Mouse (Mus musculus): Measurements from ENCODE around the gene Tmem128. TPM values are rescaled to one million over a fixed set of nuclear protein-coding genes. Genes with fewer than 3 reads are reported as not detected.

Tmem128 gene
- polyA plus RNA-seq, 1 experiment, result 18.9 TPM

DNA sequence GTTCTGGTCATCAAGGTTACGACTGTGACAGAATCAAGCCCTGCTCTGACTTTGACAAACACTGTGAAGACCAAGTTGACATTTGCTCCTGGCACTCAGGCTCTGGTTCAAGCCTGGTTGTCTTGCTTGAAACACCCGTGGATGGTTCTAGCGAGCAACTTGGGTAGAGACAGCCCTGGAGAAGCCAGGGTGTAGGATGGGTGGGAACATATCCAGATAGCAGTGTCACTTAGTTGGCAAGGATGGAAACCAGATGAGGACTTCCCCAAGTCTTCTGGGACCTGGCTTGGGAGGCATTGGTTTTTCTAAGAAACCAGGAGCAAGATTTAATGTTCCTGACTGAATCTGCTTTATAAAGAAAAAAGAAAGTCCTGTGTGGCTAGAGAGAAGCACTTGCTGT lies 11.0 kb downstream of the Tmem128 start:
- H3K27ac ChIP-seq (ENCODE audit: control insufficient read depth, insufficient read depth, low read depth, low read length, poor library complexity), result no peak overlapping the region
- TF ChIP-seq CTCF (IDR thresholded peaks at IDR 0.05; ENCODE audit: control insufficient read depth, insufficient read depth, low read length), result no peak
- TF ChIP-seq POLR2A (IDR thresholded peaks at IDR 0.05; ENCODE audit: borderline replicate concordance, control insufficient read depth, low read depth, low read length), result no peak
- no peaks in the 10 kb centered on the region; the same call in 1 of the 2 replicates for H3K4me1 ChIP-seq (ENCODE audit: control insufficient read depth, insufficient read depth, low read length)
- 80% methylated on average over 3 of the region's 3 CpGs for WGBS
- H3K4me3 ChIP-seq (replicated peaks; ENCODE audit: control insufficient read depth, low read depth, low read length), result no peak overlapping the region

DNA sequence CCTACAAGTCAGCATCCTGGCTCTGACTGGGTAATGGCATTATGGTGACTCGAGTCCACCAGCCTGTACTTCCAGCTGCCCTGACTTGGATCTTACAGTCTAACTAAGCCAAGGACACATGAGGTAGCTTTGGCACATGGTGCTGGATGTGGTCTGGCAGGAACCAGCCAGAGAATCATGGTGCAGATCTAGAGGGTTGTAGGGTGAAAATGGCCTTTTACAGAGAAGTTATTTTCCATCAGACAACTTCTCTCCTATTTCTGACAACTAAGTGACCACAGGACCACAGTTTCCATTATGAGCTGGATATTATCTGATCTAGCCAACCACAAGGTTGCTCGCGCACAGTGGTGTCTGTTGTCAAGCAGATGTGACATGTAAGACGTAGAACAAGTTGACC lies 13.8 kb downstream of the Tmem128 start:
- 44% methylated on average over 4 of the region's 4 CpGs for WGBS
- TF ChIP-seq CTCF (IDR thresholded peaks at IDR 0.05; ENCODE audit: control insufficient read depth, insufficient read depth, low read length) (no peak), POLR2A (IDR thresholded peaks at IDR 0.05; ENCODE audit: borderline replicate concordance, control insufficient read depth, low read depth, low read length) (no peak)
- Histone ChIP-seq H3K27ac (ENCODE audit: control insufficient read depth, insufficient read depth, low read depth, low read length, poor library complexity) (no peak overlapping the region), H3K4me3 (replicated peaks; ENCODE audit: control insufficient read depth, low read depth, low read length) (no peak overlapping the region), H3K4me1 (ENCODE audit: control insufficient read depth, insufficient read depth, low read length) (no peaks in the 10 kb centered on the region; the same call in 1 of the 2 replicates)

DNA sequence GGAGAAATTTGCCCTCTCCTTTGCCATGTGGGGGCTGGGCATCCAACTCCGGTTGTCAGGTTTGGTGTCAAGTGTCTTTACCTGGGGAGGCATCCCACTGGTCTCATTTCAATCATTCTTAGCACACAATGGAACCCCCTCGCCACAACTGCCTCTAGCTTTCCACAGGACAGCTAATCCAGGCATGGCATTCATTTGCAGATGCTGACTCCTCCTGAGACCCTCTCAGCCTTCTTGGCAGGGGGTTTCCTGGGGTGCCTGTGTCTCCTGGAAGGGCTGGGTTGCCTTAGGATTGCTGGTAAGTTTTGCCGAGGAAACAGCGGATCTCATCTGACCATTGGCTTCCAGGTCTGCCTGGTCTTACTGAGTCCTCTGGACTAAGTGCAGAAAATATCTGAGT lies 15.8 kb downstream of the Tmem128 start, which contains the start of gene Otop1:
Gene Otop1 (plus strand): TSS at position 202 of the 400 bp plus-strand sequence.
- TF ChIP-seq POLR2A (IDR thresholded peaks at IDR 0.05; ENCODE audit: borderline replicate concordance, control insufficient read depth, low read depth, low read length) (no peak), CTCF (IDR thresholded peaks at IDR 0.05; ENCODE audit: control insufficient read depth, insufficient read depth, low read length) (no peak)
- 27% methylated on average over 4 of the region's 4 CpGs for WGBS
- no peak within 1 kb of the TSS for H3K27ac ChIP-seq (ENCODE audit: control insufficient read depth, insufficient read depth, low read depth, low read length, poor library complexity)
- H3K4me1 ChIP-seq (ENCODE audit: control insufficient read depth, insufficient read depth, low read length), result no peaks in the 10 kb centered on the region; the same call in 1 of the 2 replicates
- no peak within 1 kb of the TSS for H3K4me3 ChIP-seq (replicated peaks; ENCODE audit: control insufficient read depth, low read depth, low read length)

DNA sequence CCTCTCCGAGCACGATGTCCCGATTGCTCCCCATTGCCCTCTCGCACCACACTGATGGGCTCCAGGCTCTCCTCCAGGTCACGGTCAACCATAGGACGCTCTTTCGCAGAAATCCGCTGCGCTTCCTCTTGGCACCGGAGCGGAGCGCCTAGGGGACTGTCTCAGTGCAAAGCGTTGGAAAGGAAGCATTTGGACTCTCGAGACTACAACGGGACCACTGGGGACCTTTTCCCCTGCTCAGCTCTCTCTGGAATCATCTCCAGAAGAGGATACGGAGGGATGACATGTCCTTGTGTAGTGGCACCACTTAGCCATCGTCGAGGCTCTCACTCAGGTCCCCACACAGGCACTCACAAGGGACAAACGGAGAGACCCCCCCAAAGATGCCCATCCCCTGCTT lies 16.5 kb downstream of the Tmem128 start:
- 4% methylated on average over 19 of the region's 19 CpGs for WGBS
- Histone ChIP-seq H3K4me3 (replicated peaks; ENCODE audit: control insufficient read depth, low read depth, low read length) (no peak overlapping the region), H3K27ac (ENCODE audit: control insufficient read depth, insufficient read depth, low read depth, low read length, poor library complexity) (no peak overlapping the region), H3K4me1 (ENCODE audit: control insufficient read depth, insufficient read depth, low read length) (no peaks in the 10 kb centered on the region; the same call in 1 of the 2 replicates)
- no peak for TF ChIP-seq CTCF (IDR thresholded peaks at IDR 0.05; ENCODE audit: control insufficient read depth, insufficient read depth, low read length)
- no peak for TF ChIP-seq POLR2A (IDR thresholded peaks at IDR 0.05; ENCODE audit: borderline replicate concordance, control insufficient read depth, low read depth, low read length)

DNA sequence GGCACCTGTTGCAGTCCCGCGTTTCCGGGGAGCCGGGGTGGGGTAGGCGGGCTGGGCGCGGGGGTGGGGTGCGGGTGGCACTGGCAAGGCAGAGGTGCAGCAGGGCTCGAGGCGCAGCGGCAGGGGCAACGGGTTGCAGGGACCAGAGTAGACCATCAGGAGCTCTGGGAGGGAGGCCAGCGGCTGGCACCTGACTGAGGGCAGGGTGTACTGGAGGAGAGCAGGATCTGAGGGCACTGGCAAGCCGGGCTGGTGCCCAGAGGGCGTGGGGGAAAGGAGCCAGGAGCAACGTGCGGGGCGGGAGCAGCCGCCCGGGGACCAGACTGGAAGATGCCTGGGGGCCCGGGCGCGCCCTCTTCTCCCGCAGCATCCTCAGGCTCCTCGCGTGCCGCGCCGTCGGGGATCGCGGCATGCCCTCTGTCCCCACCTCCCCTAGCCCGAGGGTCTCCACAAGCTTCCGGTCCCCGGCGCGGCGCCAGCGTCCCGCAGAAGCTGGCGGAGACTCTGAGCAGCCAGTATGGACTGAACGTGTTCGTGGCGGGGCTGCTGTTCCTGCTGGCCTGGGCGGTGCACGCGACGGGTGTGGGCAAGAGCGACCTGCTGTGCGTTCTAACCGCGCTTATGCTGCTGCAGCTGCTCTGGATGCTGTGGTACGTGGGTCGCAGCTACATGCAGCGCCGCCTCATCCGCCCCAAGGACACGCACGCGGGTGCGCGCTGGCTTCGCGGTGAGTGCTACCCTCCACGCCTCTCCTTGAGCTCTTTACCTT lies 17.3 kb downstream of the Tmem128 start:
- TF ChIP-seq CTCF (IDR thresholded peaks at IDR 0.05; ENCODE audit: control insufficient read depth, insufficient read depth, low read length) (no peak), POLR2A (IDR thresholded peaks at IDR 0.05; ENCODE audit: borderline replicate concordance, control insufficient read depth, low read depth, low read length) (no peak)
- 5% methylated on average over 65 of the region's 65 CpGs for WGBS
- Histone ChIP-seq H3K4me3 (replicated peaks; ENCODE audit: control insufficient read depth, low read depth, low read length) (no peak overlapping the region), H3K4me1 (ENCODE audit: control insufficient read depth, insufficient read depth, low read length) (no peaks in the 10 kb centered on the region; the same call in 1 of the 2 replicates), H3K27ac (ENCODE audit: control insufficient read depth, insufficient read depth, low read depth, low read length, poor library complexity) (no peak overlapping the region)

DNA sequence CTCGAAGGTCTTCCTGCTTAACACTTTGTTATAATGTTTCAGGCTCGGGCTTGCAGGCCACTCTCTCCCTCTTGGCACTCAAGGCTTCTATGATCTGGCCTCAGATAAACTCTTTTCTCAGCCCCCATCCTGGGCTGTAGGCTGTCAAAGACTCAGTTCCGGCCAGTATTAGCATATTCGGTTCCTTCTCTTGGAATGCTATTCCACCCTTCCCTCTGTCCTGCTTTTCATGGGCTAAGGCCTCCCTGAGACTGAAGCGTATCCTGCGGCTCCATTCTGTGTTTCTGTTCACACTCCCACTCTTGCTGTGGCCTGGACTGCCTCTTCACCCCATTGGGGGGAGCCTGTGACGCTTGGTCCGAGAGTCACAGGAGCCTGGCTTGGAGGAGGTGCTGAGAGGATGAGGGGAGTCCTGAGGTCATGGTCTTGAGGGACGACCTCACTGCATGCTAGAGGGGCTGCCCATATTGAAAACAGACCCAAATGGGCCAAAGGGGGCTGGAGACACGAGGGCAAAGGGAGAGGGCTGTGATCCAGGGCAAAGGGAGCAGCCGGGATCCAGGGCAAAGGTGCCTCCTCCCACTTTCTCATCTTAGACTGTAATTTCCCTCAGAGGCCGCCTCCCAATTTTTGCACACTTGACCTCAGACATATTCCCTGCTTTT lies 18.1 kb downstream of the Tmem128 start:
- WGBS, result 25% methylated on average over 12 of the region's 12 CpGs
- H3K27ac ChIP-seq (ENCODE audit: control insufficient read depth, insufficient read depth, low read depth, low read length, poor library complexity), result no peak overlapping the region
- H3K4me1 ChIP-seq (ENCODE audit: control insufficient read depth, insufficient read depth, low read length), result no peaks in the 10 kb centered on the region; the same call in 1 of the 2 replicates
- no peak overlapping the region for H3K4me3 ChIP-seq (replicated peaks; ENCODE audit: control insufficient read depth, low read depth, low read length)
- TF ChIP-seq CTCF (IDR thresholded peaks at IDR 0.05; ENCODE audit: control insufficient read depth, insufficient read depth, low read length), result no peak
- no peak for TF ChIP-seq POLR2A (IDR thresholded peaks at IDR 0.05; ENCODE audit: borderline replicate concordance, control insufficient read depth, low read depth, low read length)

DNA sequence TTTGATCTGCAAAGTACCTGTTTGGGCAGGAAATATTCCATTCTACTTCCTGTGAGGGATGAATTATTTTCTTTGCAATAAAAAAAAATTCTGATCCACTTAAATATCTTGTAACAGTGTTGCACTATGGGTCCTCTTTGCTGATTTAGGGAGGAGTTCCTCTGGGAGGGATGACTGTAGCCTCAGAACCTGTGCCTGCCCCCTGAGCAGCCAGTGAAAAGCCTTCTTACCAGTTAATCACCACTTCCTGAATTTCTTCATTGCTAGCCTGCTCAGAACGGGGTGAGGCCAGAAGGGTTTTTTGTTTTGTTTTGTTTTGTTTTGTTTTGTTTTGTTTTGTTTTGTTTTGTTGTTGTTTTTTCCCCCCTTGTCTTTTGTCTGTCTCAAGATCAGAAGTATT lies 20.1 kb downstream of the Tmem128 start:
- Histone ChIP-seq H3K4me3 (replicated peaks; ENCODE audit: control insufficient read depth, low read depth, low read length) (no peak overlapping the region), H3K27ac (ENCODE audit: control insufficient read depth, insufficient read depth, low read depth, low read length, poor library complexity) (no peak overlapping the region), H3K4me1 (ENCODE audit: control insufficient read depth, insufficient read depth, low read length) (no peaks in the 10 kb centered on the region; the same call in 1 of the 2 replicates)
- WGBS, result 4% methylated on average over 1 of the region's 1 CpGs
- TF ChIP-seq POLR2A (IDR thresholded peaks at IDR 0.05; ENCODE audit: borderline replicate concordance, control insufficient read depth, low read depth, low read length) (no peak), CTCF (IDR thresholded peaks at IDR 0.05; ENCODE audit: control insufficient read depth, insufficient read depth, low read length) (no peak)

DNA sequence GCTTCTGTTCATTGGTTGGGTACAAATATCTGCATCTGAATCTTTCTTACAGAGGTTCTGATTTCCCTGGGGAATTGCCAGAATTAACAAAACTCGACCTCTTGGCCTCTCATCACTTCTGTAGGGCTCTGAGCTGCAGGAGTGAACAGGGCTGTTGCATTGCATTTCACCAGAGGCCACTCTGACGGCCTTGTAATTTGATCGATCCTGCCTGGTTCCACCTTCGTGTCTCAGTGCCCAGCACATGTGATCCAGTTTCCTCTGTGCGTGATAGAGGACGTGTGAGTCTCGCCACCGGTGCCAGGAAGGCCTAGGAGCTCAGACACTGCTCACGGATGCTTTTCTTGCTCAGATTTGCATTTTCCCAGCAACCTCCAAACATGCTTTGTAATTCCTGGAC lies 25.7 kb downstream of the Tmem128 start:
- 72% methylated on average over 9 of the region's 9 CpGs for WGBS
- Histone ChIP-seq H3K4me1 (ENCODE audit: control insufficient read depth, insufficient read depth, low read length) (no peaks in the 10 kb centered on the region), H3K27ac (ENCODE audit: control insufficient read depth, insufficient read depth, low read depth, low read length, poor library complexity) (no peak overlapping the region), H3K4me3 (replicated peaks; ENCODE audit: control insufficient read depth, low read depth, low read length) (no peak overlapping the region)
- TF ChIP-seq CTCF (IDR thresholded peaks at IDR 0.05; ENCODE audit: control insufficient read depth, insufficient read depth, low read length), result no peak
- TF ChIP-seq POLR2A (IDR thresholded peaks at IDR 0.05; ENCODE audit: borderline replicate concordance, control insufficient read depth, low read depth, low read length), result no peak
